Mouse (Mus musculus) c-Kit-positive CD71-positive TER-119-negative erythroid progenitor cells, embryonic 14.5 days (primary cell): Measurements from ENCODE around the gene Eapp.
"Not testable (repeated sequence)": the region's sequence is repeated elsewhere in the genome, so short reads cannot be mapped to it uniquely, and the experiment has no call there.

ENCODE experiments used
- DNase-seq: peaks from one replicate; pipeline ENCODE4 v3.0.0-alpha.2; 2013; ENCODE audit warnings: low read depth

Eapp gene

GRCm38 (mm10) chr12:54683182-54683581 lies 12.5 kb downstream of the Eapp start:
- no peak for DNase-seq

- no peak for DNase-seq
These were observed 19.0 kb downstream of the Eapp start for GRCm38 (mm10) chr12:54676709-54677108.

GRCm38 (mm10) chr12:54675396-54675795 lies 20.3 kb downstream of the Eapp start:
- DNase-seq: no peak

- DNase-seq: no peak
These were observed 24.4 kb downstream of the Eapp start for GRCm38 (mm10) chr12:54671262-54671661.

GRCm38 (mm10) chr12:54668141-54668540 lies 27.6 kb downstream of the Eapp start:
- DNase-seq: no peak

GRCm38 (mm10) chr12:54665526-54665925 lies 30.2 kb downstream of the Eapp start:
- DNase-seq: no peak

GRCm38 (mm10) chr12:54661470-54661869 lies 34.2 kb downstream of the Eapp start:
- DNase-seq: not testable (repeated sequence)

- DNase-seq: no peak
These were observed 35.8 kb downstream of the Eapp start for GRCm38 (mm10) chr12:54659901-54660300.

GRCm38 (mm10) chr12:54658425-54659092 lies 37.1 kb downstream of the Eapp start:
- DNase-seq: no peak

- DNase-seq: no peak
These were observed 37.7 kb downstream of the Eapp start for GRCm38 (mm10) chr12:54657951-54658350.

- no peak for DNase-seq
These were observed 38.5 kb downstream of the Eapp start for GRCm38 (mm10) chr12:54657226-54657625.

- peak; percentile 88 for DNase-seq
These were observed 39.1 kb downstream of the Eapp start, which contains the start of gene Sptssa for GRCm38 (mm10) chr12:54656396-54657171. Gene Sptssa (minus strand): TSS chr12:54656573.

GRCm38 (mm10) chr12:54656039-54656395 lies 39.7 kb downstream of the Eapp start:
- no peak for DNase-seq

- DNase-seq: peak; percentile 30
These were observed 40.2 kb downstream of the Eapp start for GRCm38 (mm10) chr12:54655292-54656038.

- no peak for DNase-seq
These were observed 41.0 kb downstream of the Eapp start for GRCm38 (mm10) chr12:54654741-54655140.

- peak; percentile 54 for DNase-seq
These were observed 41.6 kb downstream of the Eapp start for GRCm38 (mm10) chr12:54654141-54654540.

GRCm38 (mm10) chr12:54652346-54652745 lies 43.4 kb downstream of the Eapp start:
- DNase-seq: no peak

GRCm38 (mm10) chr12:54651820-54652219 lies 43.9 kb downstream of the Eapp start:
- no peak for DNase-seq

GRCm38 (mm10) chr12:54651158-54651557 lies 44.5 kb downstream of the Eapp start:
- DNase-seq: no peak

- no peak for DNase-seq
These were observed 50.8 kb downstream of the Eapp start for GRCm38 (mm10) chr12:54644947-54645346.

GRCm38 (mm10) chr12:54643320-54643892 lies 52.3 kb downstream of the Eapp start:
- DNase-seq: no peak

GRCm38 (mm10) chr12:54641374-54641773 lies 54.3 kb downstream of the Eapp start:
- DNase-seq: no peak
